Mouse (Mus musculus) C2C12 (cell line): ENCODE results near the gene Hormad2. TPM values are rescaled to one million over a fixed set of nuclear protein-coding genes. Genes with fewer than 3 reads are reported as not detected.

Experiments used
- H3K27me3 ChIP-seq: one replicate; pipeline ENCODE4 v1.6.1; 2011; ENCODE audit not compliant: control insufficient read depth, insufficient read depth, insufficient read length
- H3K36me3 ChIP-seq: one replicate; pipeline ENCODE4 v1.6.1; 2011; ENCODE audit not compliant: control insufficient read depth, insufficient read depth
- H3K4me3 ChIP-seq: one replicate; pipeline ENCODE4 v1.5.1; 2011; ENCODE audit warnings: mild to moderate bottlenecking, control low read depth; ENCODE audit not compliant: poor library complexity, insufficient read depth, severe bottlenecking
- H3K79me2 ChIP-seq: one replicate; pipeline ENCODE4 v1.6.1; 2011; ENCODE audit not compliant: control insufficient read depth, insufficient read depth
- H3K79me3 ChIP-seq: one replicate; pipeline ENCODE4 v1.6.1; 2011; ENCODE audit warnings: low read depth, control low read depth
- H3ac ChIP-seq: one replicate; pipeline ENCODE3; 2011; ENCODE audit warnings: low read depth; ENCODE audit not compliant: control insufficient read depth, insufficient read length
- CEBPB ChIP-seq: IDR thresholded peaks from one replicate; pipeline ENCODE4 v1.6.1; 2011; ENCODE audit warnings: low read depth, mild to moderate bottlenecking, control low read depth, moderate library complexity
- CTCF ChIP-seq: IDR thresholded peaks from one replicate; pipeline ENCODE4 v1.5.1; 2011; ENCODE audit not compliant: control insufficient read depth, insufficient read depth, insufficient read length
- FOSL1 ChIP-seq: IDR thresholded peaks from one replicate; pipeline ENCODE4 v1.8.0; 2011; ENCODE audit warnings: mild to moderate bottlenecking, low read length; ENCODE audit not compliant: poor library complexity, insufficient read depth, severe bottlenecking
- MAX ChIP-seq: IDR thresholded peaks from one replicate; pipeline ENCODE4 v1.6.1; 2011; ENCODE audit warnings: mild to moderate bottlenecking, control low read depth
- MYOD1 ChIP-seq: IDR thresholded peaks from one replicate; pipeline ENCODE4 v1.6.1; 2011; ENCODE audit warnings: low read depth; ENCODE audit not compliant: control insufficient read depth, insufficient read length
- MYOG ChIP-seq: IDR thresholded peaks from one replicate; pipeline ENCODE4 v1.6.1; 2011; ENCODE audit not compliant: control insufficient read depth, insufficient read length; ENCODE audit errors: extremely low read depth
- USF1 ChIP-seq: IDR thresholded peaks from one replicate; pipeline ENCODE4 v1.6.1; 2011; ENCODE audit warnings: low read depth, mild to moderate bottlenecking, control low read depth, moderate library complexity
- polyA plus RNA-seq: library from polyadenylated mRNA; unstranded; fragments of >200 nt; fragmentation: generic; extraction: Trizol; gene quantifications from one replicate; pipeline ENCODE4 v1.2.1, GENCODE M21; 2012; ENCODE audit warnings: missing spikeins

Gene Hormad2
- polyA plus RNA-seq, 1 experiment: not detected

- no peak overlapping the region for H3K4me3 ChIP-seq
- TF ChIP-seq MAX (no peak), CEBPB (no peak), USF1 (no peak), MYOD1 (no peak), CTCF (no peak), MYOG (no peak), FOSL1 (no peak)
- H3K27me3 ChIP-seq: no peaks in the 10 kb centered on the region
- no peaks in the 10 kb centered on the region for H3K36me3 ChIP-seq
- H3K79me2 ChIP-seq: no peaks in the 10 kb centered on the region
- no peaks in the 10 kb centered on the region for H3K79me3 ChIP-seq
- no peak overlapping the region for H3ac ChIP-seq
Measured at GRCm38 (mm10) chr11:4304203-4304602, 136.7 kb downstream of the Hormad2 start.

- H3K79me3 ChIP-seq: no peaks in the 10 kb centered on the region
- H3K79me2 ChIP-seq: no peaks in the 10 kb centered on the region
- no peak overlapping the region for H3K4me3 ChIP-seq
- TF ChIP-seq FOSL1: peak; percentile 49
- peak; percentile 80 for TF ChIP-seq MAX
- TF ChIP-seq USF1: peak; percentile 36
- TF ChIP-seq MYOD1: no peak
- TF ChIP-seq MYOG: no peak
- TF ChIP-seq CEBPB: no peak
- no peak for TF ChIP-seq CTCF
- no peaks in the 10 kb centered on the region for H3K27me3 ChIP-seq
- H3ac ChIP-seq: no peak overlapping the region
- no peaks in the 10 kb centered on the region for H3K36me3 ChIP-seq
Measured at GRCm38 (mm10) chr11:4303033-4303432, 137.9 kb downstream of the Hormad2 start.

DNA sequence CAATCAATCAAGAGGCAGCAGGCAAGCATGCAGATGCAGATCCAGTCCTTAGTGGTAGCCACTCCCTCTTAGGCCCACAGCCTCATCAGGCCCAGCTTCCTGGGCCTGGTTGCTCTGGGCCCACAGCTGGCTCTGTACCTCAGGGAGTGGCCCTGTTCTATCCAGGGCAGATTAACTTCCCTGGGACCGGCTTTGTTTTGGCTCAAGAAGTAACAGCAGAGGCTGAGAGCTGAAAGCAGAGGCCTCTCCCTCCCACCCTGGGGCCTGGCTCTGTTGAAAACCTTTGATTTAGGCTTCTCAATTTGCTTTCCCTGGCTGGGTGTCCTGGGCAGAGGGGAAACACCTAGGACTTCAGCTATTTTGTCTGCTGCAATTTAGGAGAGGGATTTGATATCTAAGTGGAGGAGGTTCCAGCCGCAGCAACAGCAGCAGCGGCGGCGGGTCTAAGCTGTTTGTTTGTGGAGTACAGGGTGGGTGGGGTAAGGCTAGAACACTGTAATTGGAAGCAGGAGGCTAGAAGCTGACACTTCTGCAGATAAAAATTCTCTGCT, 138.5 kb downstream of the Hormad2 start:
- TF ChIP-seq USF1 (no peak), FOSL1 (no peak), CEBPB (no peak), MYOG (no peak), MAX (no peak), MYOD1 (no peak), CTCF (no peak)

DNA sequence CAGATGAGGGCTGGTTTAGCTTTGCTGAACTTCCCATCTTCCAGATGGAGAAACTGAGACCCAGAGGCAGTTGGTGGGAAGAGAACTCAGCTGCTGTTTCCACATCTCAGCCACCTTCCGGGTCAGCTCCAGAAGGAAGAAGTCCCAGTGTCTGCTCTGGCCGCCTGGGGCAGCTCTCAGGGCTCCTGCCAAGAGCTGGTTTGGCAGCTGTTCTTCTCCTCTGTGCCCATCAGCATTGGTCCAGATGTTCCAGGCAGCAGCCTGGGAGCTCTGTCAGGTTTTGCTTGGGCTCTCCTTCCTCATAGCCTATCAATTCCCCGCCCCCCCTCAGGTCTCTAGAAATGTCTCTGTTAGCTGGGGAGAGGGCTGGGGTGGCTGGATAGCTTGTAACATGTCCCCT, 140.2 kb downstream of the Hormad2 start:
- no peaks in the 10 kb centered on the region for H3K79me3 ChIP-seq
- H3K79me2 ChIP-seq: no peaks in the 10 kb centered on the region
- TF ChIP-seq CTCF: no peak
- no peak for TF ChIP-seq FOSL1
- no peak for TF ChIP-seq CEBPB
- TF ChIP-seq MYOD1: no peak
- TF ChIP-seq MYOG: no peak
- TF ChIP-seq USF1: no peak
- TF ChIP-seq MAX: no peak
- no peaks in the 10 kb centered on the region for H3K36me3 ChIP-seq
- no peak overlapping the region for H3K4me3 ChIP-seq
- H3ac ChIP-seq: no peak overlapping the region
- no peaks in the 10 kb centered on the region for H3K27me3 ChIP-seq

More for the DNA sequence above, 138.5 kb downstream of the Hormad2 start:
- Histone ChIP-seq H3K79me2 (no peaks in the 10 kb centered on the region), H3ac (no peak overlapping the region), H3K79me3 (no peaks in the 10 kb centered on the region), H3K4me3 (no peak overlapping the region), H3K36me3 (no peaks in the 10 kb centered on the region), H3K27me3 (no peaks in the 10 kb centered on the region)

GRCm38 (mm10) chr11:4299735-4300474, 141.0 kb downstream of the Hormad2 start:
- Histone ChIP-seq H3K36me3 (no peaks in the 10 kb centered on the region), H3K27me3 (no peaks in the 10 kb centered on the region), H3ac (no peak overlapping the region), H3K79me3 (no peaks in the 10 kb centered on the region), H3K79me2 (no peaks in the 10 kb centered on the region), H3K4me3 (no peak overlapping the region)
- TF ChIP-seq CTCF (no peak), MYOD1 (no peak), FOSL1 (no peak), MAX (peak; percentile 82), CEBPB (peak; percentile 91), USF1 (no peak), MYOG (no peak)

DNA sequence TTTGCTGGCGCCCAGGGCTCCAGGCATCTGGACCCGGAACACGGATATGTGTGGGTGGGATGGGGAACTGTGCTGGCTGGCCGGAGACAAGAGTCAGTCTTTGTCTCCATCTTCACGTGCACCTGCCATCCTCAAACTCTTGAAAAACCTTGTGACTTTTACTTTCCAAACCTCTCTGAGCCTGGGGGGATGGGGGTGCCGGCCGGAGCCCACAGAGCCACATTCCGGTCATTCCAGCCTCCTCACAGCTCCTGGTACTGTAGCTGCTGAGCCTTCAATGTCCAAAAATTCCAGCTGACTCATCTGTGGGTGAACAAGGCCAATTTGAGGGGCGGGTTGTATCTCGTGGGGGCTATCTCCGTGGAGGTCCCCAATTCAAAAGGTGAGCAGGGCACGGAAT, 141.7 kb downstream of the Hormad2 start:
- Histone ChIP-seq H3K4me3 (no peak overlapping the region), H3K27me3 (no peaks in the 10 kb centered on the region), H3K36me3 (no peaks in the 10 kb centered on the region), H3K79me2 (no peaks in the 10 kb centered on the region), H3ac (no peak overlapping the region), H3K79me3 (no peaks in the 10 kb centered on the region)
- TF ChIP-seq FOSL1: peak; percentile 52
- TF ChIP-seq MYOD1: peak; percentile 45
- no peak for TF ChIP-seq CTCF
- no peak for TF ChIP-seq MYOG
- no peak for TF ChIP-seq CEBPB
- TF ChIP-seq MAX: no peak
- TF ChIP-seq USF1: no peak
